Mouse (Mus musculus): ENCODE measurements at regions not wholly inside any gene's neighbourhood (a gene's known extent, or its start where the extent isn't known, plus 50 kb on each side); places are given as distances from the start of the nearest gene placed in this dataset.

- no peak for DNase-seq (ENCODE audit: low spot score in 2 of 2)
These were observed 72.4 kb downstream of the Nupl2 start for GRCm38 (mm10) chr5:24237201-24237600.

GRCm38 (mm10) chr5:24239006-24239405 lies 74.2 kb downstream of the Nupl2 start:
- no peak for DNase-seq (ENCODE audit: low spot score in 2 of 2)

GRCm38 (mm10) chr5:24244211-24244610 lies 79.4 kb downstream of the Nupl2 start:
- no peak for DNase-seq (ENCODE audit: low spot score in 2 of 2)

- DNase-seq (ENCODE audit: low spot score in 2 of 2): no peak
These were observed 90.7 kb downstream of the Nupl2 start for GRCm38 (mm10) chr5:24255421-24255820.

GRCm38 (mm10) chr5:24261098-24261497 lies 90.3 kb downstream of the Kcnh2 start:
- peak; percentile 18 to 51 for DNase-seq (ENCODE audit: low spot score in 2 of 2)

GRCm38 (mm10) chr5:24262146-24262545 lies 89.3 kb downstream of the Kcnh2 start:
- no peak for DNase-seq (ENCODE audit: low spot score in 2 of 2)

- no peak for DNase-seq (ENCODE audit: low spot score in 2 of 2)
These were observed 87.3 kb downstream of the Kcnh2 start for GRCm38 (mm10) chr5:24264151-24264550.

GRCm38 (mm10) chr5:24265431-24265830 lies 86.0 kb downstream of the Kcnh2 start:
- no peak for DNase-seq (ENCODE audit: low spot score in 2 of 2)

GRCm38 (mm10) chr5:24266344-24267295 lies 84.8 kb downstream of the Kcnh2 start:
- peak; percentile 52 to 71 for DNase-seq (ENCODE audit: low spot score in 2 of 2)

All from thymus, postnatal 10 days (tissue).